Mouse (Mus musculus): ENCODE measurements around the gene Rhox4a.
"Not testable (repeated sequence)": the region's sequence is repeated elsewhere in the genome, so short reads cannot be mapped to it uniquely, and the experiment has no call there.

Gene Rhox4a

GRCm38 (mm10) chrX:37265038-37265437 is at the start of gene Rhox4a:
Gene Rhox4a, plus strand, starts transcription at chrX:37265338.
- not testable (repeated sequence) for DNase-seq

- not testable (repeated sequence) for DNase-seq
Observed at GRCm38 (mm10) chrX:37222158-37222557, 43.0 kb upstream of the Rhox4a start, which contains the start of gene Rhox1. Gene Rhox1, minus strand, starts transcription at chrX:37222258.

GRCm38 (mm10) chrX:37244676-37245075 is 20.5 kb upstream of the Rhox4a start, which contains the start of gene Rhox2a:
Gene Rhox2a, plus strand, starts transcription at chrX:37244976.
- not testable (repeated sequence) for DNase-seq

GRCm38 (mm10) chrX:37249619-37250018 is 15.5 kb upstream of the Rhox4a start, which contains the start of gene Rhox3a:
Gene Rhox3a, plus strand, starts transcription at chrX:37249919.
- DNase-seq, result not testable (repeated sequence)

All from thymus, postnatal 25 days (tissue).